Mouse (Mus musculus): ENCODE data around the gene Fcrlb. TPM values are rescaled to one million over a fixed set of nuclear protein-coding genes. Genes with fewer than 3 reads are reported as not detected.

The Fcrlb gene
- polyA plus RNA-seq, 2 experiments, result 0.08 TPM; not detected in 1

DNA sequence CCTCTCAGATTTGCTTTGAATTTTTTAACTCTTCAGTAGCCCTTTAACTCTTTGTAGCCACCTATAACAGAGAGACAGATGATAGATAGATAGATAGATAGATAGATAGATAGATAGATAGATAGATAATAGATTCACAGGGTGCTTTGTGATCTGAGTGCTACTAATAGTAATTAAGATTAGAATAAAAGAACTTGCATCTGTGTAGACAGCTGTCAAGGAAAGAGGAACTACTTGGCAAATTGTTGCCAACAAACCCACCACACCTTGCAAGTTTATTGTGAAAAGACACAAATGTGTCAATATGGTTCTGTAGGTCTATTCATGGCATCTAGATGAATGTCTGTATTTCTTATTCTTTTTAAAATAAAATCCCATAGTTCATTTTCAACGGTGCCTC lies 21.2 kb upstream of the Fcrlb start:
- no peak overlapping the region for H3K4me2 ChIP-seq (replicated peaks; ENCODE audit: low read depth, low read length, severe bottlenecking)
- TF ChIP-seq POLR2A (IDR thresholded peaks at IDR 0.05; ENCODE audit: borderline replicate concordance, extremely low read depth, insufficient read depth, insufficient read length), result no peak
- H3K27me3 ChIP-seq (ENCODE audit: control insufficient read depth, insufficient read depth, low read length), result no peaks in the 10 kb centered on the region
- ATAC-seq (ENCODE audit: low FRiP score, low read depth), result no peak
- no peak for DNase-seq (ENCODE audit: low spot score)
- no peaks in the 10 kb centered on the region for H3K4me1 ChIP-seq (ENCODE audit: control insufficient read depth, insufficient read depth, low read length)
- no peak overlapping the region for H3K4me3 ChIP-seq (replicated peaks; ENCODE audit: low read length)
- no peak overlapping the region for H3K27ac ChIP-seq (replicated peaks; ENCODE audit: low read depth, low read length)
- 79% methylated on average over 1 of the region's 1 CpGs for WGBS
- no peaks in the 10 kb centered on the region for H3K9me3 ChIP-seq (ENCODE audit: control insufficient read depth, low read length)
- H3K9ac ChIP-seq (ENCODE audit: low read depth, low read length, severe bottlenecking), result no peak overlapping the region
- no peaks in the 10 kb centered on the region for H3K36me3 ChIP-seq (ENCODE audit: control insufficient read depth, insufficient read depth, low read length)

- 66% methylated on average over 6 of the region's 6 CpGs for WGBS
- TF ChIP-seq POLR2A (IDR thresholded peaks at IDR 0.05; ENCODE audit: borderline replicate concordance, extremely low read depth, insufficient read depth, insufficient read length), result no peak
- H3K9ac ChIP-seq (ENCODE audit: low read depth, low read length, severe bottlenecking), result no peak overlapping the region
- no peak overlapping the region for H3K4me3 ChIP-seq (replicated peaks; ENCODE audit: low read length)
- no peak for ATAC-seq (ENCODE audit: low FRiP score, low read depth)
- no peak overlapping the region for H3K27ac ChIP-seq (replicated peaks; ENCODE audit: low read depth, low read length)
- H3K9me3 ChIP-seq (ENCODE audit: control insufficient read depth, low read length), result no peaks in the 10 kb centered on the region
- no peak for DNase-seq (ENCODE audit: low spot score)
- no peaks in the 10 kb centered on the region for H3K36me3 ChIP-seq (ENCODE audit: control insufficient read depth, insufficient read depth, low read length)
- H3K4me2 ChIP-seq (replicated peaks; ENCODE audit: low read depth, low read length, severe bottlenecking), result no peak overlapping the region
- no peaks in the 10 kb centered on the region for H3K27me3 ChIP-seq (ENCODE audit: control insufficient read depth, insufficient read depth, low read length)
- no peaks in the 10 kb centered on the region for H3K4me1 ChIP-seq (ENCODE audit: control insufficient read depth, insufficient read depth, low read length)
Observed at GRCm38 (mm10) chr1:170933386-170933920, 20.7 kb upstream of the Fcrlb start.

DNA sequence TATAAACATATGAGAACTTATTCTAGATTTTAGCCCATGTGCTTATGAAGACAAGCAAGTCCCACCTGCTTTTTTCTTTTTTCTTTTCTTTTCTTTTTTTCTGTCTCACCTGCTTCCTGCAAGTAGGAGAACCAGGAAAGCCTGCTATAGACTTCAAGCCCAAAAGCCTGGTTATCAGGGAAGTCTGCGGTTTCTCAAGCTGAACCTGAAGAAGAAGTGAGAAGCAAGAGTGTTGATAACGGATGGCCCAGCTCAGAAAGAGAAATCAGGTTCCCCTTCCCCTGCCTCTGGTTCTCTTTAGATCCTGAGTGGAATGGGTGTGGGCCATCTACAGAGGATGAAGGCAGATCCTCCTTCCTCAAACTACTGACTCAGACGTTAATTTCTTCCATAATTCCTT lies 19.3 kb upstream of the Fcrlb start:
- 72% methylated on average over 3 of the region's 3 CpGs for WGBS
- no peak for DNase-seq (ENCODE audit: low spot score)
- no peak overlapping the region for H3K27ac ChIP-seq (replicated peaks; ENCODE audit: low read depth, low read length)
- ATAC-seq (ENCODE audit: low FRiP score, low read depth), result no peak
- TF ChIP-seq POLR2A (IDR thresholded peaks at IDR 0.05; ENCODE audit: borderline replicate concordance, extremely low read depth, insufficient read depth, insufficient read length), result no peak
- no peak overlapping the region for H3K4me2 ChIP-seq (replicated peaks; ENCODE audit: low read depth, low read length, severe bottlenecking)
- H3K9ac ChIP-seq (ENCODE audit: low read depth, low read length, severe bottlenecking), result no peak overlapping the region
- H3K4me1 ChIP-seq (ENCODE audit: control insufficient read depth, insufficient read depth, low read length), result no peaks in the 10 kb centered on the region
- H3K36me3 ChIP-seq (ENCODE audit: control insufficient read depth, insufficient read depth, low read length), result no peaks in the 10 kb centered on the region
- no peak overlapping the region for H3K4me3 ChIP-seq (replicated peaks; ENCODE audit: low read length)
- no peaks in the 10 kb centered on the region for H3K9me3 ChIP-seq (ENCODE audit: control insufficient read depth, low read length)
- no peaks in the 10 kb centered on the region for H3K27me3 ChIP-seq (ENCODE audit: control insufficient read depth, insufficient read depth, low read length)

DNA sequence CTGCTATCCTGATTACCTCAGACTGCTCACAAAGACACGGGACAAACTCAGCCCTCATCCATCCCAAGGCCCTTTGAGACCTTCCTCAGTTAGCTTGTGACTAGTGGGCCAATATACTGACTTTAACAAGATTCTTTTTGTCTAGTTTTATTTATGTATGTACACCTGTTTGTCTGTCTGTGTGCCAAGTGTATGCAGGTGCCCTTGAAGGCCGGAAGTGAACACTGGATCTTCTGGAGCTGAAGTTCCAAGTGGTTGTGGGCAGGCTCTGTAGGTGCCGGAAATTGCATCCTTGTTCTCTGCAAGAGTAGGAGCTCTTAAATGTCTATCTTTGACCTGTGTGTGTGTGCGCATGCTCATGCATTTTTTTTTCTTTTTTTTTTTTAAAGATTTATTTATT lies 16.5 kb upstream of the Fcrlb start:
- Histone ChIP-seq H3K27me3 (ENCODE audit: control insufficient read depth, insufficient read depth, low read length) (no peaks in the 10 kb centered on the region), H3K9ac (ENCODE audit: low read depth, low read length, severe bottlenecking) (no peak overlapping the region), H3K4me3 (replicated peaks; ENCODE audit: low read length) (no peak overlapping the region), H3K9me3 (ENCODE audit: control insufficient read depth, low read length) (no peaks in the 10 kb centered on the region), H3K4me1 (ENCODE audit: control insufficient read depth, insufficient read depth, low read length) (no peaks in the 10 kb centered on the region), H3K4me2 (replicated peaks; ENCODE audit: low read depth, low read length, severe bottlenecking) (no peak overlapping the region), H3K36me3 (ENCODE audit: control insufficient read depth, insufficient read depth, low read length) (no peaks in the 10 kb centered on the region), H3K27ac (replicated peaks; ENCODE audit: low read depth, low read length) (no peak overlapping the region)
- WGBS, result 88% methylated on average over 4 of the region's 4 CpGs
- no peak for DNase-seq (ENCODE audit: low spot score)
- no peak for TF ChIP-seq POLR2A (IDR thresholded peaks at IDR 0.05; ENCODE audit: borderline replicate concordance, extremely low read depth, insufficient read depth, insufficient read length)
- ATAC-seq (ENCODE audit: low FRiP score, low read depth), result no peak

DNA sequence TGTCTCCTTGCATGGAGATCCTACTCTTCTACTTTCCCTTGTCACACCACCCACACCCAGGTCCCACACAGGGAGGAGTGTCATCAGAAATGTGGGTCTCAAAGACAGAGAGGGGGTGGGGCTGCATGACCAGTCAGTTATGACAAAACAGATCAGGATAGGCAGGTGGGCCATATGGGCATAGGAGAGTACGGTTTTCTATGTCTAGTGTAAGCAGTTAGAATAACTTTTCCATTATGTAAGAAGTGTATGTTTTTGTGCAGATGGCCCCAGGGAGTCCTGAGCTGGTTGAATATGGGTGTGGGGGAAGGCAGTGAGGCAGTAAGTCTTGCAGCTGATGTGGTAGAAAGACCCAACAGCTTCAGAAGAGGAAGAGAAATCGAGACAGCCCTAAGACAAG lies 15.7 kb upstream of the Fcrlb start:
- no peak for TF ChIP-seq POLR2A (IDR thresholded peaks at IDR 0.05; ENCODE audit: borderline replicate concordance, extremely low read depth, insufficient read depth, insufficient read length)
- DNase-seq (ENCODE audit: low spot score) (no peak), ATAC-seq (ENCODE audit: low FRiP score, low read depth) (no peak)
- no peaks in the 10 kb centered on the region for H3K4me1 ChIP-seq (ENCODE audit: control insufficient read depth, insufficient read depth, low read length)
- H3K27ac ChIP-seq (replicated peaks; ENCODE audit: low read depth, low read length), result no peak overlapping the region
- WGBS, result 75% methylated on average over 2 of the region's 2 CpGs
- no peaks in the 10 kb centered on the region for H3K9me3 ChIP-seq (ENCODE audit: control insufficient read depth, low read length)
- H3K27me3 ChIP-seq (ENCODE audit: control insufficient read depth, insufficient read depth, low read length), result no peaks in the 10 kb centered on the region
- no peak overlapping the region for H3K4me2 ChIP-seq (replicated peaks; ENCODE audit: low read depth, low read length, severe bottlenecking)
- H3K36me3 ChIP-seq (ENCODE audit: control insufficient read depth, insufficient read depth, low read length), result no peaks in the 10 kb centered on the region
- no peak overlapping the region for H3K9ac ChIP-seq (ENCODE audit: low read depth, low read length, severe bottlenecking)
- H3K4me3 ChIP-seq (replicated peaks; ENCODE audit: low read length), result no peak overlapping the region

- Histone ChIP-seq H3K4me2 (replicated peaks; ENCODE audit: low read depth, low read length, severe bottlenecking) (no peak within 1 kb of the TSS), H3K9me3 (ENCODE audit: control insufficient read depth, low read length) (no peaks in the 10 kb centered on the region), H3K4me3 (replicated peaks; ENCODE audit: low read length) (no peak within 1 kb of the TSS), H3K36me3 (ENCODE audit: control insufficient read depth, insufficient read depth, low read length) (no peaks in the 10 kb centered on the region), H3K9ac (ENCODE audit: low read depth, low read length, severe bottlenecking) (no peak within 1 kb of the TSS), H3K4me1 (ENCODE audit: control insufficient read depth, insufficient read depth, low read length) (no peaks in the 10 kb centered on the region), H3K27ac (replicated peaks; ENCODE audit: low read depth, low read length) (no peak within 1 kb of the TSS), H3K27me3 (ENCODE audit: control insufficient read depth, insufficient read depth, low read length) (no peaks in the 10 kb centered on the region)
- ATAC-seq (ENCODE audit: low FRiP score, low read depth) (no peak), DNase-seq (ENCODE audit: low spot score) (no peak)
- 88% methylated on average over 3 of the region's 3 CpGs for WGBS
- TF ChIP-seq POLR2A (IDR thresholded peaks at IDR 0.05; ENCODE audit: borderline replicate concordance, extremely low read depth, insufficient read depth, insufficient read length), result no peak
Observed at GRCm38 (mm10) chr1:170927378-170927777, 14.6 kb upstream of the Fcrlb start, which contains the start of gene Fcrla. Gene Fcrla, minus strand, starts transcription at chr1:170927583.

Data from limb, embryonic 14.5 days (tissue).